Mouse (Mus musculus): ENCODE results near the gene Cog1.

GRCm38 (mm10) chr11:113664279-113664678, 15.3 kb downstream of the Cog1 start:
- TF ChIP-seq MAFK (IDR thresholded peaks at IDR 0.05; ENCODE audit: insufficient read depth, low read depth, low read length) (no peak), ZC3H11A (IDR thresholded peaks at IDR 0.05; ENCODE audit: borderline replicate concordance, low read depth, low read length) (no peak), CHD2 (IDR thresholded peaks at IDR 0.05; ENCODE audit: low read depth, low read length) (no peak), ZNF384 (IDR thresholded peaks at IDR 0.05; ENCODE audit: low read depth, low read length) (no peak), HCFC1 (IDR thresholded peaks at IDR 0.05; ENCODE audit: borderline replicate concordance, insufficient read depth, low read length) (no peak)
